Mouse (Mus musculus) layer of hippocampus, adult 2 months (tissue): Measurements from ENCODE around the gene Cdt1. TPM values are rescaled to one million over a fixed set of nuclear protein-coding genes. Genes with fewer than 3 reads are reported as not detected.
"Not testable (repeated sequence)": the region's sequence is repeated elsewhere in the genome, so short reads cannot be mapped to it uniquely, and the experiment has no call there.

Source experiments
- DNase-seq, 2 experiments: peaks; one replicate each; pipeline ENCODE4 v3.0.0; 2022; ENCODE audit warnings: low spot score in 2 of 2
- H3K27ac ChIP-seq: fragments of 200-600 bp; 2 replicates; pipeline ENCODE4 v1.8.1; 2022
- H3K4me3 ChIP-seq: fragments of 200-600 bp; 2 replicates; pipeline ENCODE4 v1.8.1; 2022; ENCODE audit warnings: mild to moderate bottlenecking
- CTCF ChIP-seq: fragments of 200-600 bp; conservative IDR thresholded peaks from 2 replicates; pipeline ENCODE4 v1.8.1; 2022; ENCODE audit warnings: antibody characterized with exemption, mild to moderate bottlenecking, moderate library complexity
- total RNA-seq, 2 experiments: library from RNA; stranded (reverse); gene quantifications; 2 replicates each; pipeline ENCODE4 v1.2.3; 2021

The Cdt1 gene
- total RNA-seq, 2 experiments from 2014 or later, result 1.3 to 1.6 TPM

- no peak for TF ChIP-seq CTCF
- no peak overlapping the region for H3K4me3 ChIP-seq
- no peak overlapping the region for H3K27ac ChIP-seq
- no peak for DNase-seq
Measured at GRCm38 (mm10) chr8:122571750-122572267, 4.0 kb downstream of the Cdt1 start.

GRCm38 (mm10) chr8:122572751-122573150, 4.9 kb downstream of the Cdt1 start:
- no peak overlapping the region for H3K4me3 ChIP-seq
- TF ChIP-seq CTCF, result no peak
- H3K27ac ChIP-seq, result no peak overlapping the region
- DNase-seq, result no peak

- H3K27ac ChIP-seq, DNase-seq, H3K4me3 ChIP-seq: not testable (repeated sequence)
Measured at GRCm38 (mm10) chr8:122573176-122573575, 5.4 kb downstream of the Cdt1 start.

- DNase-seq, result no peak
- H3K27ac ChIP-seq, result no peak overlapping the region
- no peak overlapping the region for H3K4me3 ChIP-seq
- no peak for TF ChIP-seq CTCF
Measured at GRCm38 (mm10) chr8:122573577-122573976, 5.8 kb downstream of the Cdt1 start.

- no peak overlapping the region for H3K4me3 ChIP-seq
- DNase-seq, result no peak
- no peak for TF ChIP-seq CTCF
- H3K27ac ChIP-seq, result no peak overlapping the region
Measured at GRCm38 (mm10) chr8:122574264-122574663, 6.4 kb downstream of the Cdt1 start.

- no peak for TF ChIP-seq CTCF
- no peak for DNase-seq
- H3K4me3 ChIP-seq, result no peak overlapping the region
- no peak overlapping the region; the same call in 1 of the 2 replicates for H3K27ac ChIP-seq
Measured at GRCm38 (mm10) chr8:122574667-122575251, 6.9 kb downstream of the Cdt1 start.

GRCm38 (mm10) chr8:122575286-122575685, 7.5 kb downstream of the Cdt1 start:
- no peak for TF ChIP-seq CTCF
- DNase-seq, result no peak
- Histone ChIP-seq H3K27ac (peak overlapping the region; percentile 90; the same call in 1 of the 2 replicates), H3K4me3 (peak overlapping the region; percentile 88)

- peak overlapping the region; percentile 90 for H3K27ac ChIP-seq
- H3K4me3 ChIP-seq, result peak overlapping the region; percentile 88
- no peak for TF ChIP-seq CTCF
- no peak for DNase-seq
Measured at GRCm38 (mm10) chr8:122575735-122576647, 8.2 kb downstream of the Cdt1 start.

- TF ChIP-seq CTCF, result no peak
- H3K27ac ChIP-seq, result peak within 1 kb of the TSS; percentile 90
- peak within 1 kb of the TSS; percentile 88 for H3K4me3 ChIP-seq
- peak; percentile 94 to 96 for DNase-seq
Measured at GRCm38 (mm10) chr8:122576648-122577022, 8.8 kb downstream of the Cdt1 start, which contains the start of gene Aprt. Gene Aprt (minus strand): TSS chr8:122576909.

- no peak for TF ChIP-seq CTCF
- DNase-seq, result no peak
- Histone ChIP-seq H3K4me3 (peak overlapping the region; percentile 88), H3K27ac (peak overlapping the region; percentile 90; the same call in 1 of the 2 replicates)
Measured at GRCm38 (mm10) chr8:122577116-122577515, 9.3 kb downstream of the Cdt1 start.

- no peak for TF ChIP-seq CTCF
- no peak for DNase-seq
- no peak overlapping the region for H3K4me3 ChIP-seq
- no peak overlapping the region for H3K27ac ChIP-seq
Measured at GRCm38 (mm10) chr8:122579196-122579595, 11.4 kb downstream of the Cdt1 start.

- Histone ChIP-seq H3K4me3 (no peak overlapping the region), H3K27ac (no peak overlapping the region)
- TF ChIP-seq CTCF, result no peak
- DNase-seq, result no peak
Measured at GRCm38 (mm10) chr8:122580926-122581325, 13.1 kb downstream of the Cdt1 start.

GRCm38 (mm10) chr8:122584981-122585380, 17.2 kb downstream of the Cdt1 start:
- Histone ChIP-seq H3K27ac (no peak overlapping the region), H3K4me3 (no peak overlapping the region)
- no peak for TF ChIP-seq CTCF
- no peak for DNase-seq
